Mouse (Mus musculus): ENCODE data around the gene Mxra8. TPM values are rescaled to one million over a fixed set of nuclear protein-coding genes. Genes with fewer than 3 reads are reported as not detected.

Gene Mxra8
- total and polyA plus RNA-seq, 3 experiments = 0.33 TPM; not detected in 2

GRCm38 (mm10) chr4:155861787-155862186 lies 22.3 kb downstream of the Mxra8 start:
- no peak for ATAC-seq (ENCODE audit: extremely low read depth, insufficient number of reproducible peaks, low FRiP score, poor library complexity, severe bottlenecking)

GRCm38 (mm10) chr4:155863001-155863400 lies 23.5 kb downstream of the Mxra8 start, which contains the start of gene Tas1r3:
Tas1r3 (minus strand) TSS chr4:155863362.
- Histone ChIP-seq H3K9me3 (replicated peaks) (no peaks in the 10 kb centered on the region), H3K36me3 (replicated peaks) (peaks cover 97% of the 10 kb centered on the region), H3K27me3 (ENCODE audit: insufficient read depth, low read length) (no peaks in the 10 kb centered on the region), H3K4me3 (ENCODE audit: low read depth, low read length) (no peak within 1 kb of the TSS), H3K4me1 (ENCODE audit: insufficient read depth, low read depth, low read length) (peaks cover under 1% of the 10 kb centered on the region; the same call in 1 of the 2 replicates)
- DNase-seq (ENCODE audit: low spot score) (no peak), ATAC-seq (ENCODE audit: extremely low read depth, insufficient number of reproducible peaks, low FRiP score, poor library complexity, severe bottlenecking) (no peak)
- no peak for TF ChIP-seq GATA2 (IDR thresholded peaks at IDR 0.05; ENCODE audit: borderline replicate concordance, low read depth, low read length)
- no peak for TF ChIP-seq POLR2AphosphoS5 (IDR thresholded peaks at IDR 0.05; ENCODE audit: insufficient replicate concordance, low read depth, low read length)
- TF ChIP-seq GATA1 (IDR thresholded peaks at IDR 0.05; ENCODE audit: borderline replicate concordance, low read length) = no peak
- TF ChIP-seq TAL1 (conservative IDR thresholded peaks at IDR 0.05; ENCODE audit: low read depth, low read length) = no peak

More at GRCm38 (mm10) chr4:155861787-155862186, 22.3 kb downstream of the Mxra8 start:
- H3K36me3 ChIP-seq (replicated peaks) = peaks cover 99% of the 10 kb centered on the region
- no peak overlapping the region for H3K4me3 ChIP-seq (ENCODE audit: low read depth, low read length)
- H3K9me3 ChIP-seq (replicated peaks) = no peaks in the 10 kb centered on the region
- H3K4me1 ChIP-seq (ENCODE audit: insufficient read depth, low read depth, low read length) = peaks cover 6% of the 10 kb centered on the region
- DNase-seq (ENCODE audit: low spot score) = no peak
- TF ChIP-seq TAL1 (conservative IDR thresholded peaks at IDR 0.05; ENCODE audit: low read depth, low read length) (no peak), GATA1 (IDR thresholded peaks at IDR 0.05; ENCODE audit: borderline replicate concordance, low read length) (no peak), GATA2 (IDR thresholded peaks at IDR 0.05; ENCODE audit: borderline replicate concordance, low read depth, low read length) (no peak), POLR2AphosphoS5 (IDR thresholded peaks at IDR 0.05; ENCODE audit: insufficient replicate concordance, low read depth, low read length) (no peak), CTCF (IDR thresholded peaks at IDR 0.05; ENCODE audit: low read depth, low read length) (no peak)
- H3K27me3 ChIP-seq (ENCODE audit: insufficient read depth, low read length) = no peaks in the 10 kb centered on the region

GRCm38 (mm10) chr4:155868614-155869298 lies 29.3 kb downstream of the Mxra8 start:
- DNase-seq (ENCODE audit: low spot score) (peak; percentile 42), ATAC-seq (ENCODE audit: extremely low read depth, insufficient number of reproducible peaks, low FRiP score, poor library complexity, severe bottlenecking) (0 out of 2 replicates have a peak, but pooled peaks have one; percentile 5)
- Histone ChIP-seq H3K27me3 (ENCODE audit: insufficient read depth, low read length) (no peaks in the 10 kb centered on the region), H3K36me3 (replicated peaks) (peaks cover 68% of the 10 kb centered on the region), H3K4me3 (ENCODE audit: low read depth, low read length) (peak overlapping the region; percentile 77), H3K9me3 (replicated peaks) (no peaks in the 10 kb centered on the region), H3K4me1 (ENCODE audit: insufficient read depth, low read depth, low read length) (peaks cover 33% of the 10 kb centered on the region)
- TF ChIP-seq GATA2 (IDR thresholded peaks at IDR 0.05; ENCODE audit: borderline replicate concordance, low read depth, low read length) (no peak), POLR2AphosphoS5 (IDR thresholded peaks at IDR 0.05; ENCODE audit: insufficient replicate concordance, low read depth, low read length) (no peak)

- H3K27me3 ChIP-seq (ENCODE audit: insufficient read depth, low read length) = no peaks in the 10 kb centered on the region
- peak; percentile 100 for DNase-seq (ENCODE audit: low spot score)
- H3K4me1 ChIP-seq (ENCODE audit: insufficient read depth, low read depth, low read length) = peaks cover 33% of the 10 kb centered on the region
- peak within 1 kb of the TSS; percentile 77 for H3K4me3 ChIP-seq (ENCODE audit: low read depth, low read length)
- H3K9me3 ChIP-seq (replicated peaks) = no peaks in the 10 kb centered on the region
- H3K36me3 ChIP-seq (replicated peaks) = peaks cover 68% of the 10 kb centered on the region
- peak; percentile 100 for ATAC-seq (ENCODE audit: extremely low read depth, insufficient number of reproducible peaks, low FRiP score, poor library complexity, severe bottlenecking)
- TF ChIP-seq GATA1 (IDR thresholded peaks at IDR 0.05; ENCODE audit: borderline replicate concordance, low read length) = no peak
- no peak for TF ChIP-seq CTCF (IDR thresholded peaks at IDR 0.05; ENCODE audit: low read depth, low read length)
Observed at GRCm38 (mm10) chr4:155869317-155870033, 30.0 kb downstream of the Mxra8 start, which contains the start of the genes Cptp and Ints11. Cptp (minus strand) TSS chr4:155869440. Ints11 (plus strand) TSS chr4:155869546.

- Histone ChIP-seq H3K9me3 (replicated peaks) (no peaks in the 10 kb centered on the region), H3K4me1 (ENCODE audit: insufficient read depth, low read depth, low read length) (peaks cover 33% of the 10 kb centered on the region), H3K36me3 (replicated peaks) (peaks cover 68% of the 10 kb centered on the region), H3K27me3 (ENCODE audit: insufficient read depth, low read length) (no peaks in the 10 kb centered on the region), H3K4me3 (ENCODE audit: low read depth, low read length) (no peak overlapping the region)
- TF ChIP-seq POLR2AphosphoS5 (IDR thresholded peaks at IDR 0.05; ENCODE audit: insufficient replicate concordance, low read depth, low read length) (no peak), CTCF (IDR thresholded peaks at IDR 0.05; ENCODE audit: low read depth, low read length) (no peak), GATA2 (IDR thresholded peaks at IDR 0.05; ENCODE audit: borderline replicate concordance, low read depth, low read length) (no peak), TAL1 (conservative IDR thresholded peaks at IDR 0.05; ENCODE audit: low read depth, low read length) (no peak), GATA1 (IDR thresholded peaks at IDR 0.05; ENCODE audit: borderline replicate concordance, low read length) (no peak)
- DNase-seq (ENCODE audit: low spot score) (no peak), ATAC-seq (ENCODE audit: extremely low read depth, insufficient number of reproducible peaks, low FRiP score, poor library complexity, severe bottlenecking) (no peak)
Observed at GRCm38 (mm10) chr4:155871404-155871803, 31.9 kb downstream of the Mxra8 start.

- no peaks in the 10 kb centered on the region for H3K9me3 ChIP-seq (replicated peaks)
- peaks cover 9% of the 10 kb centered on the region; the same call in 1 of the 2 replicates for H3K4me1 ChIP-seq (ENCODE audit: insufficient read depth, low read depth, low read length)
- H3K4me3 ChIP-seq (ENCODE audit: low read depth, low read length) = no peak overlapping the region
- H3K36me3 ChIP-seq (replicated peaks) = peaks cover 74% of the 10 kb centered on the region
- DNase-seq (ENCODE audit: low spot score) = no peak
- H3K27me3 ChIP-seq (ENCODE audit: insufficient read depth, low read length) = no peaks in the 10 kb centered on the region
- no peak for ATAC-seq (ENCODE audit: extremely low read depth, insufficient number of reproducible peaks, low FRiP score, poor library complexity, severe bottlenecking)
- no peak for TF ChIP-seq GATA2 (IDR thresholded peaks at IDR 0.05; ENCODE audit: borderline replicate concordance, low read depth, low read length)
- no peak for TF ChIP-seq POLR2AphosphoS5 (IDR thresholded peaks at IDR 0.05; ENCODE audit: insufficient replicate concordance, low read depth, low read length)
- TF ChIP-seq GATA1 (IDR thresholded peaks at IDR 0.05; ENCODE audit: borderline replicate concordance, low read length) = no peak
- no peak for TF ChIP-seq CTCF (IDR thresholded peaks at IDR 0.05; ENCODE audit: low read depth, low read length)
- TF ChIP-seq TAL1 (conservative IDR thresholded peaks at IDR 0.05; ENCODE audit: low read depth, low read length) = no peak
Observed at GRCm38 (mm10) chr4:155883587-155883986, 44.1 kb downstream of the Mxra8 start.
